Mouse (Mus musculus) forebrain, embryonic 11.5 days (tissue): ENCODE results near the gene Ctse. TPM values are rescaled to one million over a fixed set of nuclear protein-coding genes. Genes with fewer than 3 reads are reported as not detected.

ENCODE experiments used
- ATAC-seq: fragments of 200-750 bp; cut with Nextera tagmentation; replicated peaks from 2 replicates; pipeline ENCODE4 v1.8.0; 2017; ENCODE audit warnings: moderate TSS enrichment; ENCODE audit not compliant: low FRiP score
- DNase-seq: peaks from one replicate; pipeline ENCODE4 v3.0.0-alpha.2; 2017; ENCODE audit warnings: low spot score
- H3K27ac ChIP-seq: fragments of 300-500 bp; sonication (generic); 2 replicates; pipeline ENCODE4 v1.5.1; 2014; ENCODE audit warnings: low read depth, low read length
- H3K27me3 ChIP-seq: fragments of 300-500 bp; sonication (generic); 2 replicates; pipeline ENCODE4 v1.6.1; 2014; ENCODE audit warnings: mild to moderate bottlenecking, low read length, mixed read lengths; ENCODE audit not compliant: control insufficient read depth, insufficient read depth
- H3K36me3 ChIP-seq: fragments of 300-500 bp; sonication (generic); 2 replicates; pipeline ENCODE4 v1.6.1; 2014; ENCODE audit warnings: mild to moderate bottlenecking, low read length, moderate library complexity, mixed read lengths; ENCODE audit not compliant: control insufficient read depth, insufficient read depth
- H3K4me1 ChIP-seq: fragments of 300-500 bp; sonication (generic); replicated peaks from 2 replicates; pipeline ENCODE4 v1.6.1; 2014; ENCODE audit warnings: low read length, mixed read lengths; ENCODE audit not compliant: control insufficient read depth, insufficient read depth
- H3K4me2 ChIP-seq: fragments of 300-500 bp; sonication (generic); 2 replicates; pipeline ENCODE4 v1.6.1; 2014; ENCODE audit warnings: low read depth, mild to moderate bottlenecking, low read length, moderate library complexity, mixed read lengths; ENCODE audit not compliant: severe bottlenecking
- H3K4me3 ChIP-seq: fragments of 300-500 bp; sonication (generic); 2 replicates; pipeline ENCODE4 v1.5.1; 2014; ENCODE audit warnings: low read depth, low read length
- H3K9ac ChIP-seq: fragments of 300-500 bp; sonication (generic); 2 replicates; pipeline ENCODE4 v1.6.1; 2014; ENCODE audit warnings: low read length
- H3K9me3 ChIP-seq: fragments of 300-500 bp; sonication (generic); 2 replicates; pipeline ENCODE4 v1.6.1; 2016; ENCODE audit warnings: low read length, mixed read lengths; ENCODE audit not compliant: control insufficient read depth
- WGBS: fragments of 180-500 bp; shearing (Covaris S2); extraction: QIAGEN DNeasy Blood & Tissue Kit; methylation state at CpG from one replicate; pipeline ENCODE4 v1.1.7; 2014; 5-methylcytosine and 5-hydroxymethylcytosine counted together
- polyA plus RNA-seq: library from polyadenylated mRNA; unstranded; fragments of >200 nt; fragmentation: Nextera tagmentation; extraction: Ambion mirVana; gene quantifications from 2 replicates; pipeline ENCODE4 v1.2.1, GENCODE M21; 2014

The Ctse gene
- polyA plus RNA-seq, 1 experiment from 2014 or later, result 0.35 TPM

DNA sequence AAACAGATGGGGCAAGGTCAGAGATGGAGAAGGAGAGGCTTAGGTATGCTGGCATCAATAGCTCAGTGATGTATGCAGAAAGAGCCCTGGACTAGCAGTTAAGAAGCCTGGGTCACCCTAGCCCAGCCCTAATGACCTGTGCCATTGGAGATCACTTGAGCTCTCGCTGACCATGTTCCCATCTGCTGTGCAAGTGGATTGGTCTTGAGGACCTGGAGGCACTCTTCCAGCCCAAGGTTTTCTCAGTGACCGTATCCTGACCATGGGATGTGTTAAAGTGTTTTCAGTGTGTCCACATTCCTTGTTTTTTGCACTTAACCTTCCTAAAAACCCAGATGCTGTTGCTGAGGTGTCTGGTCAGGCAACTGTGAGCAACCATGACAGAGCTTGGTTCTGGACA, 22.2 kb downstream of the Ctse start:
- Histone ChIP-seq H3K9ac (no peak overlapping the region), H3K4me1 (peaks cover 5% of the 10 kb centered on the region; the same call in 1 of the 2 replicates), H3K27ac (no peak overlapping the region), H3K9me3 (no peaks in the 10 kb centered on the region), H3K4me3 (no peak overlapping the region), H3K4me2 (no peak overlapping the region), H3K27me3 (no peaks in the 10 kb centered on the region), H3K36me3 (no peaks in the 10 kb centered on the region)
- no peak for DNase-seq
- ATAC-seq, result no peak
- WGBS, result 89% methylated on average over 2 of the region's 2 CpGs

DNA sequence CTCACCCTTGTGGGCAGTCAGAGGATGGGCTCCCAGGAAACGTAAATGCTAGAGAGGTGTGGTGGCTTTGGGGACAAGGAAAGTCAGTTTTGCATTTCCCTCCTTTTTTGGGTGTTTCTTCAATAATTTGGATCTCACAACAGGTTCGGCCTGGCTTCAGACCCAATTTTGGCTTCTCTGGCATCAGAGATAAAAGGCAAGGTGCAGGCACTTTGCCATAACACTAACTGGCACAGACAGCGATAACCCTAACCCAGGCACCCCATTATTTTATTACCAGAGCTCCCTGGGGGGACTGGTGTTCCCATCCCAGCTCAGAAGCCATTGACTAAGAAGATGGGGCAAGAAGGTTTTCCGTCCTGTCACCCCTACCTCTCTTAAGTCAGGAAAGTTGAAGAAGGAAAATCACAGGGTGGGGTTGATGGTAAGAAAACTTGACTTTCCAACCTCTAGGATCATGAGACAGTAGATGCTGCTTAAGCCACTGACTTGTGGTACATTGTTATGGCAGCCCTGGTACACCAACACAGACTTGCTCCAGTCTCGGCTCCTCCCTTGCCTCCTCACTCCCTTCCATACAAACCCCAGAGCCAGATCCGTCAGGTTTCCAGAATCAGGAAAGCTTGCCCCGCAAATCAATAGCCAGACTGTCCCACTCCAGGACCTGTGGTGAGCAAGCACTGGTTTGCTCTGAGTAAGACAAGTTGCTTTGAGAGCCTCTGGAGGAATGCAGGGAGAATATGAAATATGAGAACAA, 22.8 kb downstream of the Ctse start:
- H3K4me2 ChIP-seq, result no peak overlapping the region
- no peak overlapping the region for H3K4me3 ChIP-seq
- 84% methylated on average over 7 of the region's 7 CpGs for WGBS
- no peak overlapping the region for H3K9ac ChIP-seq
- DNase-seq, result no peak
- H3K27ac ChIP-seq, result no peak overlapping the region
- peaks cover 5% of the 10 kb centered on the region; the same call in 1 of the 2 replicates for H3K4me1 ChIP-seq
- H3K9me3 ChIP-seq, result no peaks in the 10 kb centered on the region
- no peaks in the 10 kb centered on the region for H3K36me3 ChIP-seq
- ATAC-seq, result no peak
- H3K27me3 ChIP-seq, result no peaks in the 10 kb centered on the region

GRCm38 (mm10) chr1:131661749-131662148, 23.6 kb downstream of the Ctse start:
- WGBS, result 74% methylated on average over 3 of the region's 3 CpGs
- H3K4me3 ChIP-seq, result no peak overlapping the region
- H3K4me1 ChIP-seq, result peaks cover 5% of the 10 kb centered on the region; the same call in 1 of the 2 replicates
- no peak overlapping the region for H3K27ac ChIP-seq
- no peak overlapping the region for H3K4me2 ChIP-seq
- no peaks in the 10 kb centered on the region for H3K36me3 ChIP-seq
- ATAC-seq (no peak), DNase-seq (no peak)
- H3K9ac ChIP-seq, result no peak overlapping the region
- no peaks in the 10 kb centered on the region for H3K27me3 ChIP-seq
- H3K9me3 ChIP-seq, result no peaks in the 10 kb centered on the region

- no peaks in the 10 kb centered on the region for H3K27me3 ChIP-seq
- no peak for DNase-seq
- H3K36me3 ChIP-seq, result no peaks in the 10 kb centered on the region
- no peak overlapping the region for H3K4me2 ChIP-seq
- H3K9ac ChIP-seq, result no peak overlapping the region
- 87% methylated on average over 9 of the region's 9 CpGs for WGBS
- H3K4me1 ChIP-seq, result no peaks in the 10 kb centered on the region
- no peak overlapping the region for H3K27ac ChIP-seq
- H3K4me3 ChIP-seq, result no peak overlapping the region
- no peaks in the 10 kb centered on the region for H3K9me3 ChIP-seq
- no peak for ATAC-seq
Measured at GRCm38 (mm10) chr1:131663286-131663995, 25.3 kb downstream of the Ctse start.

GRCm38 (mm10) chr1:131664136-131664535, 26.0 kb downstream of the Ctse start:
- WGBS, result 94% methylated on average over 5 of the region's 5 CpGs
- no peak for ATAC-seq

GRCm38 (mm10) chr1:131665886-131666285, 27.8 kb downstream of the Ctse start:
- DNase-seq, result no peak
- Histone ChIP-seq H3K27me3 (no peaks in the 10 kb centered on the region), H3K9ac (no peak overlapping the region), H3K4me2 (no peak overlapping the region), H3K27ac (no peak overlapping the region), H3K4me3 (no peak overlapping the region), H3K4me1 (no peaks in the 10 kb centered on the region), H3K36me3 (no peaks in the 10 kb centered on the region), H3K9me3 (no peaks in the 10 kb centered on the region)
- 93% methylated on average over 1 of the region's 1 CpGs for WGBS
- ATAC-seq, result no peak

More at GRCm38 (mm10) chr1:131664136-131664535, 26.0 kb downstream of the Ctse start:
- no peak for DNase-seq
- Histone ChIP-seq H3K9ac (no peak overlapping the region), H3K9me3 (no peaks in the 10 kb centered on the region), H3K36me3 (no peaks in the 10 kb centered on the region), H3K4me2 (no peak overlapping the region), H3K4me1 (no peaks in the 10 kb centered on the region), H3K27ac (no peak overlapping the region), H3K27me3 (no peaks in the 10 kb centered on the region), H3K4me3 (no peak overlapping the region)

DNA sequence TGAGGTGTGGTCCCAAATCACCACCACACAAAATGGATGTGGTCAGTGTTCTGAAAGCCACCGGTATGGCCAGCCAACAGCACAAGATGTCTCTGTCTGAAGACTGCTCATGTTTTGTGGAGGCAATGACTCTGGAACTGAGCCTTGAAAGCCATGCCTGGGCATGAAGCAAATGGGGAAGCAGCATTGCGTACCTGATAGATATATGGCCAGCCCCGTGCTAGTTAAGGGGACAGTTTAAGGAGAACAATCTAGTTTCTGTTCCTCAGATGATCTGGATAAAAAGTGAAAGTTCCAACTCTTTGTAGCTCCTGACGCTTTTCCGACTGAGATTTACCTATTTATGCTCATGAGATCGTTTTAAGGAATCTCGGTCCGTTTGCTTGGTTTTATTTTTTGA, 33.0 kb downstream of the Ctse start:
- Histone ChIP-seq H3K4me1 (no peaks in the 10 kb centered on the region), H3K4me3 (no peak overlapping the region), H3K27ac (no peak overlapping the region), H3K4me2 (no peak overlapping the region), H3K36me3 (no peaks in the 10 kb centered on the region), H3K27me3 (no peaks in the 10 kb centered on the region), H3K9ac (no peak overlapping the region), H3K9me3 (no peaks in the 10 kb centered on the region)
- 90% methylated on average over 8 of the region's 8 CpGs for WGBS
- DNase-seq, result no peak
- no peak for ATAC-seq

DNA sequence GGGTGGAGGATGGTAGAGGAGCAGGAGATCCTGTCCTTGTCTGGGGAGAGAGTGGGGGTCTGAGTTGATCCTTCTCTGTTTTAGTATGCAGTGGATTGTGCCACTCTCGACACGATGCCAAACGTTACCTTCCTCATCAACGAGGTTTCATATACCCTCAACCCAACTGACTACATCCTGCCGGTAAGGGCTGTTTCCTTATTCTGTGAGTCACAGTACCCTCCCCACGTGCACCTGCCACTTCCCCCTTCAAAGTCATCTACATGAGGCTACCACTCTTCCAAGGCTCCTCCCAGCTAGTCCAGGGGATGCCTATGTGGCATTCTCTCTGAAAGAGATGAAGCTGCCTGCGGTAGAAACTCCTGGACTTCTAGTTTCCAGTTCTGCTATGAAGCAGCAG, 34.3 kb downstream of the Ctse start:
- H3K9me3 ChIP-seq, result no peaks in the 10 kb centered on the region
- 83% methylated on average over 7 of the region's 7 CpGs for WGBS
- DNase-seq (no peak), ATAC-seq (no peak)
- H3K36me3 ChIP-seq, result no peaks in the 10 kb centered on the region
- no peak overlapping the region for H3K27ac ChIP-seq
- H3K27me3 ChIP-seq, result no peaks in the 10 kb centered on the region
- H3K4me3 ChIP-seq, result no peak overlapping the region
- H3K9ac ChIP-seq, result no peak overlapping the region
- H3K4me2 ChIP-seq, result no peak overlapping the region
- H3K4me1 ChIP-seq, result no peaks in the 10 kb centered on the region
